In genomic region chr10:63176471-63176931, GRCm38 (mm10) we compare ENCODE assay signal across 13 mouse cellular contexts. TPM values are rescaled to one million over a fixed set of nuclear protein-coding genes. Genes with fewer than 3 reads are reported as not detected.
A peak's percentile ranks its signal among the peaks of the same experiment; 100 is the strongest.
DNase-seq lines count a peak whose midpoint lies in the region; ATAC-seq lines count a peak whose summit lies in the region.
"Had no signal": no experiment of that assay in that cellular context is flagged by ENCODE, and none has a peak within 500 bp of the region (broad histone marks: within the 10 kb centered on the region; RNA-seq: fewer than 3 reads in every experiment).

No protein-coding gene starts in this region.

- H3K27ac ChIP-seq in kidney, embryonic 15.5 days = no peak overlapping the region
- no peak overlapping the region for H3K27ac ChIP-seq in midbrain, embryonic 10.5 days (replicated peaks)
- H3K27ac ChIP-seq in heart, embryonic 11.5 days (ENCODE audit: low read depth, low read length) = no peak overlapping the region
- H3K27ac ChIP-seq: limb, embryonic 12.5 days; neural tube, embryonic 12.5 days had no signal

- no peak overlapping the region for H3K4me2 ChIP-seq in kidney, embryonic 15.5 days
- no peak overlapping the region for H3K4me2 ChIP-seq in heart, embryonic 11.5 days
- H3K4me2 ChIP-seq: limb, embryonic 12.5 days; neural tube, embryonic 12.5 days had no signal

- ATAC-seq in megakaryocyte, adult 5-6 weeks (ENCODE audit: poor library complexity, severe bottlenecking) = peak; percentile 81
- ATAC-seq in kidney, embryonic 15.5 days (replicated peaks; ENCODE audit: low FRiP score) = no peak
- ATAC-seq in heart, embryonic 11.5 days (replicated peaks; ENCODE audit: insufficient number of reproducible peaks, low FRiP score, low TSS enrichment) = no peak

- H3K4me1 ChIP-seq in kidney, embryonic 15.5 days = peaks cover 8% of the 10 kb centered on the region; the same call in 1 of the 2 replicates
- peaks cover 15% of the 10 kb centered on the region for H3K4me1 ChIP-seq in midbrain, embryonic 10.5 days
- H3K4me1 ChIP-seq in heart, embryonic 11.5 days (ENCODE audit: control insufficient read depth, insufficient read depth, low read length) = no peaks in the 10 kb centered on the region
- H3K4me1 ChIP-seq: limb, embryonic 12.5 days; neural tube, embryonic 12.5 days had no signal

- no peak overlapping the region for H3K4me3 ChIP-seq in kidney, embryonic 15.5 days (replicated peaks)
- H3K4me3 ChIP-seq in midbrain, embryonic 10.5 days = no peak overlapping the region
- no peak overlapping the region for H3K4me3 ChIP-seq in heart, embryonic 11.5 days (ENCODE audit: low read depth, low read length)
- H3K4me3 ChIP-seq: limb, embryonic 12.5 days; neural tube, embryonic 12.5 days had no signal

- no peak overlapping the region for H3K9ac ChIP-seq in kidney, embryonic 15.5 days
- no peak overlapping the region for H3K9ac ChIP-seq in heart, embryonic 11.5 days (ENCODE audit: low read depth, low read length)
- H3K9ac ChIP-seq: limb, embryonic 12.5 days; neural tube, embryonic 12.5 days had no signal

- H3K36me3 ChIP-seq in kidney, embryonic 15.5 days = no peaks in the 10 kb centered on the region
- H3K36me3 ChIP-seq in midbrain, embryonic 10.5 days = no peaks in the 10 kb centered on the region
- H3K36me3 ChIP-seq in heart, embryonic 11.5 days (ENCODE audit: control insufficient read depth, insufficient read depth, low read length) = no peaks in the 10 kb centered on the region
- H3K36me3 ChIP-seq: limb, embryonic 12.5 days; neural tube, embryonic 12.5 days had no signal

- H3K9me3 ChIP-seq in kidney, embryonic 15.5 days (replicated peaks) = no peaks in the 10 kb centered on the region
- H3K9me3 ChIP-seq in midbrain, embryonic 10.5 days (replicated peaks) = no peaks in the 10 kb centered on the region
- H3K9me3 ChIP-seq in heart, embryonic 11.5 days (replicated peaks; ENCODE audit: control insufficient read depth, low read length) = no peaks in the 10 kb centered on the region
- H3K9me3 ChIP-seq: limb, embryonic 12.5 days; neural tube, embryonic 12.5 days had no signal

- WGBS in kidney, embryonic 15.5 days = 88% methylated on average over 8 of the region's 8 CpGs
- WGBS in midbrain, embryonic 10.5 days = 92% methylated on average over 8 of the region's 8 CpGs
- 89% methylated on average over 8 of the region's 8 CpGs for WGBS in heart, embryonic 11.5 days (ENCODE audit: insufficient replicate concordance)

- H3K27me3 ChIP-seq in kidney, embryonic 15.5 days = no peaks in the 10 kb centered on the region
- no peaks in the 10 kb centered on the region for H3K27me3 ChIP-seq in midbrain, embryonic 10.5 days (ENCODE audit: low read depth, poor library complexity, severe bottlenecking)
- H3K27me3 ChIP-seq in heart, embryonic 11.5 days (ENCODE audit: control insufficient read depth, insufficient read depth, low read length) = no peaks in the 10 kb centered on the region
- H3K27me3 ChIP-seq: limb, embryonic 12.5 days; neural tube, embryonic 12.5 days had no signal

- DNase-seq in B cell, adult 2 months = peak; percentile 59 to 64
- DNase-seq in CD8-positive naive resting alpha-beta T cell, adult 2 months (ENCODE audit: low read depth in 2 of 2, low spot score in 2 of 2) = peak; percentile 3 to 11
- peak; percentile 64 for DNase-seq in induced T-regulatory cell, adult 2 months (ENCODE audit: low read depth)
- no peak for DNase-seq in left cerebral cortex, adult 9 months (ENCODE audit: low spot score in 2 of 2)
- DNase-seq in midbrain, embryonic 10.5 days (ENCODE audit: low spot score) = no peak
- DNase-seq: cerebellum, adult 11-12 months; heart, postnatal 4 days; kidney, postnatal 25 days had no signal

RNA-seq across cellular contexts. Expression of gene Mypn, which starts 27.3 kb away (rescaled TPM):
- total RNA-seq in megakaryocyte, adult 5-6 weeks (2015) = not detected in 2 replicates
- total RNA-seq in megakaryocyte, adult 5-6 weeks (2017) = not detected in 2 replicates
- 0.26 and 0.62 TPM in 2 replicates for polyA plus RNA-seq in kidney, embryonic 15.5 days (2015; fragmentation: Nextera tagmentation; extraction: Ambion mirVana)
- 0.15 and 0.22 TPM in 2 replicates for polyA plus RNA-seq in midbrain, embryonic 10.5 days (2016; fragmentation: Nextera tagmentation; extraction: Ambion mirVana)
- polyA plus RNA-seq in heart, embryonic 11.5 days (2014; fragmentation: Nextera tagmentation; extraction: Ambion mirVana) = 3.3 and 3.8 TPM in 2 replicates

Comparison
In these comparisons a context has a peak if more than half of its experiments do, and no peak if none do; other contexts are left out.
1. DNase-seq: peak in B cell, adult 2 months (2 of 2), CD8-positive naive resting alpha-beta T cell, adult 2 months (2 of 2) and induced T-regulatory cell, adult 2 months (single experiment); none in left cerebral cortex, adult 9 months (0 of 2) and midbrain, embryonic 10.5 days (single experiment).